Mouse (Mus musculus) T-helper 1 cell (primary cell): ENCODE measurements around the gene Parg.

Experiments used
- in situ Hi-C: fragments of 300-600 bp; cut with MboI, MseI; formaldehyde crosslinking; loops from one replicate; pipeline ENCODE4 v1.15.1; 2025; ENCODE audit warnings: high pct_unique_total_duplicates

The Parg gene

DNA sequence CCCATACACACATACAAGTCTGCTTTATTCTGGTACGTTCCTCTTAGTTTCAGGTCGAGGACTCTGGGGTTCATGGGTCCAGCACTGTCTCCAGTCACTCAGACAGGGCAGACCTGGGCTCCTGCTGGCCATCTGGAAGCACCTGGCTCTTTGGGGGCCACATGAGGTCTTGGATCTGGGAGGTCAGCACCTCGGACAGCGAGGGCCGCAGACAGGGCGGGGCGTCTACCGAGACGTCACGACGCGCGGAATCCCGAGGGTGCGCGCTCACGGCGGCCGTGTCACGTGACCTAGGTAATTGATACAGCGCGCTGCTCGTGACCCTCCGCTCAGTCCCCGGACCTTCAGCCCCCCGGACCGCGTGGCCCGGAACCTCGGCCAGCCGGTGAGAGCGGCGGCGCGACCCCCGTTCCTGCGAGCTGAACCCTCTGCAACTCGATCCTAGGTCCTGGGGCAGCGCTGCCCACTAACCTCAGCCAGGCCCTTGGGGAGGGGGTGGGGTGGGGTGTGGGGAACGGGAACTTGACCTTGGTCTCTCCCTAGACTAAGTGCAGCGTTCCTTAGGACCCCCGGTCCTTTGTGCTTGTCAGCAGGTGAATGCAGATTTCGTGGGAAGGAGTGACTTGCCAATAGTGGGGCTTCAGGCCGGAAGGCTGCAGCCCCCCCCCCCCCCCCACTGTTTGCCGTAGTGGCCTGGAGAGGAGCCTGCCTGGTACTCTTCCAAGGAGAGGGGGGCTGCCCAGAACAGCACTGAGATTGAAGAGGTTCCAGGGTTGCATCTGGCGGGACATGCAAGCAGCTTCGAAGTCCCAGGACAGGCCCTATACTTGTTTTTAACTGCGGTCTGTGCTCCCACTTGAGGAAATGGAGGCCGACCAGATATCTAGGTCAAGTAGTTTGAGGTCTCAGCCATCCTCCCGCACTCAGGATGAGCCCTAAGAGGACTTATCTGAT, 120.3 kb downstream of the Parg start, which contains the start of gene Ogdhl:
Ogdhl (plus strand) TSS at position 288 of the 954 bp plus-strand sequence.
- in situ Hi-C loops = no loop called here

GRCm38 (mm10) chr14:32323221-32323620, 121.5 kb downstream of the Parg start:
- in situ Hi-C loops = no loop called here

- in situ Hi-C loops = loop anchor here (25.0 kb wide), 1 partner anchor 135 kb away; the partner anchor contains the start of genes Chat and Slc18a3
Observed at GRCm38 (mm10) chr14:32327366-32327765, 125.6 kb downstream of the Parg start.

- in situ Hi-C loops = loop anchor here (25.0 kb wide), 1 partner anchor 130 kb away; the partner anchor contains the start of genes Chat and Slc18a3
Observed at GRCm38 (mm10) chr14:32332515-32333445, 131.0 kb downstream of the Parg start.

DNA sequence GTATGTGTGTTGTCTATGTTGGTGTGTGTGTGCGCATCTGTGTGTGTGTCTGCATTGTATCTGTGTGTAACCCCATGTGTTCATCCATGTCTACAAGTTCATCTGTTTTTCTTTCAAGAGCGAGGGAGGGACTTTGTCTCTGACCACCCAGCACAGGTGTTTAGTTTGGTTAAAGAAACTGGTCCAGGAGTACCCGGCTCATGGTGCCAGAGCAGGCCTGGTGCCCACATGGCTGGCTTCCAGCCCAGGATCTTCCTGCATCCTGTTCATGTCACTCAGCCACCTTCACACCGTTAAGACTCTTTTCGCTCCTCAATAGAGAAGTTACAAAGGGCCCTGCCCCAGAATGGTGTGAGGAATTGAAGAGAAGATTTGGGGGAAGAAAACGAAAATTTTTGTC, 134.3 kb downstream of the Parg start:
- in situ Hi-C loops = loop anchor here (25.0 kb wide), 1 partner anchor 126 kb away; the partner anchor contains the start of genes Chat and Slc18a3

- in situ Hi-C loops = loop anchor here (25.0 kb wide), 1 partner anchor 126 kb away; the partner anchor contains the start of genes Chat and Slc18a3
Observed at GRCm38 (mm10) chr14:32336547-32336946, 134.8 kb downstream of the Parg start.

DNA sequence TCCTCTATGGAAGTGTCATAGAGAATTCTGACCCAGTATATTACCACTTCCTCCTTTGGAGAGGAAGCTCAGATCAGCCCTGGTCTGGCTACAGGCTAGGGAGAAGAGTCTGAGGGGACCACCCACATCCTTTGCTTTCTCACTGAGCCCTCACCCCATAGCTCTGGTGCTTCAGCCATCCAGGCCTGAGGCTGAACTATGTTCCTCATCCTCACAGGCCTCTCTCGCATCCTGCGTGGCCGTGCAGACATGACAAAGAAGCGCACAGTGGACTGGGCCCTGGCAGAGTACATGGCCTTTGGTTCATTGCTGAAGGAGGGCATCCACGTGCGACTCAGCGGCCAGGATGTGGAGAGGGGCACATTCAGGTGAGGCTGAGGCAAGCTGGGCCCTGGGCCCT, 140.1 kb downstream of the Parg start:
- in situ Hi-C loops = loop anchor here (25.0 kb wide), 1 partner anchor 120 kb away; the partner anchor contains the start of genes Chat and Slc18a3

GRCm38 (mm10) chr14:32344176-32344575, 142.4 kb downstream of the Parg start:
- in situ Hi-C loops = loop anchor here (25.0 kb wide), 1 partner anchor 118 kb away; the partner anchor contains the start of genes Chat and Slc18a3

DNA sequence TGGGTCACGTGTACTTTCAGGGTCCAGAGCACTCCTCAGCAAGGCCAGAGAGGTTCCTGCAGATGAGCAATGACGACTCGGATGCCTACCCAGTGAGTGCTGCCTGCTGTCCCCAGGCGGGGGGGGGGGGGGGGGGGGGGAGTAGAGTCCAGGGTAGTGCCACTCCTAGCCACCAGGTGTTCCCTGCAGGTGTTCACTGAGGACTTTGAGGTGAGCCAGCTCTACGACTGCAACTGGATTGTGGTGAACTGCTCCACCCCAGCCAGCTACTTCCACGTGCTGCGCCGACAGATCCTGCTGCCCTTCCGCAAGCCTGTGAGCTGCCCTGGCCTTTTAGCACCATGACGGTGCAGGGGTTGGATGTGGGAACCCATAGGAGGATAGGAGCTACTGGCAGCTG, 142.9 kb downstream of the Parg start:
- in situ Hi-C loops = loop anchor here (25.0 kb wide), 1 partner anchor 118 kb away; the partner anchor contains the start of genes Chat and Slc18a3
